Mouse (Mus musculus): ENCODE results near the gene Skap1.

GRCm38 (mm10) chr11:96604306-96604705, 139.9 kb downstream of the Skap1 start:
- TF ChIP-seq FLI1 (IDR thresholded peaks at IDR 0.05; ENCODE audit: low read length) (no peak), GATA1 (IDR thresholded peaks at IDR 0.05; ENCODE audit: borderline replicate concordance, low read length) (no peak)

Data from megakaryocyte, embryonic 14.5 days (primary cell).